Mouse (Mus musculus): ENCODE measurements around the gene Slc2a4. TPM values are rescaled to one million over a fixed set of nuclear protein-coding genes. Genes with fewer than 3 reads are reported as not detected.

The Slc2a4 gene
- polyA plus RNA-seq, 1 experiment from 2014 or later: 3.1 TPM

DNA sequence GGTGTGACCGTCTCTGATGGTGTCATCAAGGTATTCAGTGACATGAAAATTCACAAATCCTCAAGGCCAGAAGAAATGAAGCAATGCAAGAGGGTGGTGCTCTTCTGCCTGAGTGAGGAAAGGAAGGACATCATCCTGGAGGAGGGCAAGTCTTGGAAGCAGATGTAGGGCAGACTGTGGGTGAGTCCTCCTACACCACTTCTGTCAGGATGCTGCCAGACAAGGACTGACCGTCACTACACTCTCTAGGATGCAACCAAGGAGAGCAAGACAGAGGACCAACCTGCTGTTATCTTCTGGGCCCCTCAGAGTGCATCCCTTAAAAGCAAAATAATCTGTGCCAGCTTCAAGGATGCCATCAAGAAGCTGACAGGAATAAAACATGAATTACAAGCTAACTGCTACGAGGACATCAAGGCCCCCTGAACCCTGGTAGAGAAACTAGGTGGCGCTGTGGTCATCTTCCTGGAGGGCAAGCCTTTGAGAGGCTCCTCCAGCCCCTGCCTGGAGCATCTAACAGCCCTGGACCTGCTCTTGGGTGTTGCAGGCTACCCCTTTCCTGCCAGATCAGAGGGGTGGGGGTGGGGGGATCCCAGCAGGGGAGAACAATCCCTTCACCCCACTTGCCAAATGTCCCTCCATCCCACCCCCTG, 2.9 kb upstream of the Slc2a4 start:
- H3K27ac ChIP-seq (ENCODE audit: low read length): no peak overlapping the region
- H3K4me3 ChIP-seq (ENCODE audit: low read depth, low read length): no peak overlapping the region
- 44% methylated on average over 4 of the region's 4 CpGs for WGBS
- H3K36me3 ChIP-seq (ENCODE audit: control insufficient read depth, insufficient read depth, low read length): no peaks in the 10 kb centered on the region
- no peak overlapping the region for H3K4me2 ChIP-seq (ENCODE audit: low read length)
- H3K4me1 ChIP-seq (ENCODE audit: control insufficient read depth, insufficient read depth, low read length): peaks cover 2% of the 10 kb centered on the region; the same call in 1 of the 2 replicates
- no peak overlapping the region for H3K9ac ChIP-seq (ENCODE audit: low read depth, low read length)
- peaks cover 8% of the 10 kb centered on the region for H3K27me3 ChIP-seq (ENCODE audit: control insufficient read depth, insufficient read depth, low read depth, low read length)
- ATAC-seq: no peak
- H3K9me3 ChIP-seq (replicated peaks; ENCODE audit: control insufficient read depth, low read length, poor library complexity, severe bottlenecking): no peaks in the 10 kb centered on the region

DNA sequence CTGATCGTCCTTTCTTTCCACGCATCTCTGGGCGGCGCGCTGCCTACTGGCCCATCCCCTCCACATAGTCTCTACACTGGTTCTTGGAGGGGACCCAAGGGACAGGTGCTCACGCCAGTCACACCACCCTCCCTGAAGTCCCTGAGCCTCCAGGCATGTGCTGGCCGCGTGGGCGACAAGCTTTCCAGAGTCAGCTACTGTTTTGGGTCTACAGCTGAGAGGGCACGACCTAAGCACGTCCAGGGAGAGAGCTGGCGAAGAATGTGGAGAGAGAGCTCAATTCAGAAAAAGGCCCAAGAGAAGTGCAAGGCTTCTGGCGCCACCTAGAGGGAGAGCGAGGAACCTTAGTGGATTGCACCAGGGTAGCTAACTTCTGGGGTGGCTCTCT, 769 bp upstream of the Slc2a4 start:
- Histone ChIP-seq H3K4me1 (ENCODE audit: control insufficient read depth, insufficient read depth, low read length) (peaks cover 2% of the 10 kb centered on the region; the same call in 1 of the 2 replicates), H3K27me3 (ENCODE audit: control insufficient read depth, insufficient read depth, low read depth, low read length) (peaks cover 8% of the 10 kb centered on the region), H3K9me3 (replicated peaks; ENCODE audit: control insufficient read depth, low read length, poor library complexity, severe bottlenecking) (no peaks in the 10 kb centered on the region), H3K4me3 (ENCODE audit: low read depth, low read length) (peak overlapping the region; percentile 44), H3K27ac (ENCODE audit: low read length) (no peak overlapping the region), H3K4me2 (ENCODE audit: low read length) (peak overlapping the region; percentile 60), H3K9ac (ENCODE audit: low read depth, low read length) (peak overlapping the region; percentile 43; the same call in 1 of the 2 replicates), H3K36me3 (ENCODE audit: control insufficient read depth, insufficient read depth, low read length) (no peaks in the 10 kb centered on the region)
- peak; percentile 43; the same call in 1 of the 2 replicates for ATAC-seq
- 0% methylated on average over 14 of the region's 14 CpGs for WGBS

GRCm38 (mm10) chr11:69947337-69948065, 487 bp downstream of the Slc2a4 start:
- H3K36me3 ChIP-seq (ENCODE audit: control insufficient read depth, insufficient read depth, low read length): no peaks in the 10 kb centered on the region
- peak overlapping the region; percentile 48; the same call in 1 of the 2 replicates for H3K9ac ChIP-seq (ENCODE audit: low read depth, low read length)
- peak overlapping the region; percentile 44 for H3K4me3 ChIP-seq (ENCODE audit: low read depth, low read length)
- WGBS: 2% methylated on average over 29 of the region's 29 CpGs
- H3K4me1 ChIP-seq (ENCODE audit: control insufficient read depth, insufficient read depth, low read length): peaks cover 2% of the 10 kb centered on the region; the same call in 1 of the 2 replicates
- H3K27me3 ChIP-seq (ENCODE audit: control insufficient read depth, insufficient read depth, low read depth, low read length): peaks cover 8% of the 10 kb centered on the region
- ATAC-seq: peak; percentile 52; the same call in 1 of the 2 replicates
- no peaks in the 10 kb centered on the region for H3K9me3 ChIP-seq (replicated peaks; ENCODE audit: control insufficient read depth, low read length, poor library complexity, severe bottlenecking)
- no peak overlapping the region for H3K27ac ChIP-seq (ENCODE audit: low read length)
- H3K4me2 ChIP-seq (ENCODE audit: low read length): peak overlapping the region; percentile 60

DNA sequence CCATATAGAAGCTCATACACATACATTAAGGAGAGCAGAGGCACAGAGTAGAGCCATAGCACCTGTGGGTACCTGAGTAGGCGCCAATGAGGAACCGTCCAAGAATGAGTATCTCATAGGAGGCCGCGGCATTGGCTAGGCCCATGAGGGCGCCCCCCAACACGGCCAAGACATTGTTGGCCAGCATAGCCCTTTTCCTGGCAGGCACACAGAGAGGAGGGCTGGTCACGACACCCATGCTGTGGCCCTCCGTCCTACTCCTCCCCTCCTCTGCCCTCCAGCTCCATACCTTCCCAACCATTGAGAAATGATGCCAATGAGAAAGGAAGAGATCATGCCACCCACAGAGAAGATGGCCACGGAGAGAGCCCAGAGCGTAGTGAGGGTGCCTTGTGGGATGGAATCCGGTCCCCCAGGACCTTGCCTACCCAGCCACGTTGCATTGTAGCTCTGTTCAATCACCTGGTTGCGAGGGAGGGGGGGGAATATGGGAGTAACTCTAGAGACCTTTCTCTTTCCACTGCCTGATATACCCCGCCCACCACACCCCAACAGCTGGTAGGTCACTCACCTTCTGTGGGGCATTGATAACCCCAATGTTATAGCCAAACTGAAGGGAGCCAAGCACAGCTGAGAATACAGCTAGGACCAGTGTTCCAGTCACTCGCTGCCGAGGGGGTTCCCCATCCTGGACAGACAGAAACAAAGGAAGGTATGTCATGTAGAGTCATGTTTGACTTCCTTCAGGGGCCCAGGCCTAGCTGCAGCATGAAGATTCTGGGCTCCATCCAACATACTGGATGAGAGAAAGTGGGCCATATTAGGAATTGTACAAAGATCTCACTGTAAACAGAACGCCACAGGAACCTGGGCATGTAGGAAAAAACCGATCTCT, 1.7 kb downstream of the Slc2a4 start:
- Histone ChIP-seq H3K4me2 (ENCODE audit: low read length) (no peak overlapping the region), H3K9me3 (replicated peaks; ENCODE audit: control insufficient read depth, low read length, poor library complexity, severe bottlenecking) (no peaks in the 10 kb centered on the region), H3K4me3 (ENCODE audit: low read depth, low read length) (no peak overlapping the region), H3K27ac (ENCODE audit: low read length) (no peak overlapping the region), H3K9ac (ENCODE audit: low read depth, low read length) (no peak overlapping the region), H3K27me3 (ENCODE audit: control insufficient read depth, insufficient read depth, low read depth, low read length) (peaks cover 8% of the 10 kb centered on the region), H3K4me1 (ENCODE audit: control insufficient read depth, insufficient read depth, low read length) (peaks cover 2% of the 10 kb centered on the region; the same call in 1 of the 2 replicates), H3K36me3 (ENCODE audit: control insufficient read depth, insufficient read depth, low read length) (no peaks in the 10 kb centered on the region)
- ATAC-seq: no peak
- 92% methylated on average over 18 of the region's 18 CpGs for WGBS

DNA sequence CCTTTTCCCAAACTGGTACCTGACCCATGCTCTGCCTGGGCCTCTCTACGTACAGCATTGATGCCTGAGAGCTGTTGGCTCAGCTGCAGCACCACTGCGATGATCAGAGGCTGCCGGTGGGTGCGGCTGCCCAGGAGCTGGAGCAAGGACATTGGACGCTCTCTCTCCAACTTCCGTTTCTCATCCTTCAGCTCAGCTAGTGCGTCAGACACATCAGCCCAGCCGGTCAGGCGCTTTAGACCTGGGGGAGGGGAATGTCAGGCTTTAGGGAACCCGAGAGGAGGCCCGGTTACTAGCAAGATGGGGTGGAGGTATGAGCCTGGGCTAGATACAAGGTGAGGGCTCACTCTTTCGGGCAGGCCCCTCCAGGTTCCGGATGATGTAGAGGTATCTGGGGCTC, 2.8 kb downstream of the Slc2a4 start:
- Histone ChIP-seq H3K36me3 (ENCODE audit: control insufficient read depth, insufficient read depth, low read length) (no peaks in the 10 kb centered on the region), H3K27ac (ENCODE audit: low read length) (no peak overlapping the region), H3K27me3 (ENCODE audit: control insufficient read depth, insufficient read depth, low read depth, low read length) (peaks cover 8% of the 10 kb centered on the region), H3K4me3 (ENCODE audit: low read depth, low read length) (no peak overlapping the region), H3K9me3 (replicated peaks; ENCODE audit: control insufficient read depth, low read length, poor library complexity, severe bottlenecking) (no peaks in the 10 kb centered on the region), H3K4me1 (ENCODE audit: control insufficient read depth, insufficient read depth, low read length) (peaks cover 2% of the 10 kb centered on the region; the same call in 1 of the 2 replicates), H3K9ac (ENCODE audit: low read depth, low read length) (no peak overlapping the region), H3K4me2 (ENCODE audit: low read length) (no peak overlapping the region)
- no peak for ATAC-seq
- WGBS: 81% methylated on average over 13 of the region's 13 CpGs

DNA sequence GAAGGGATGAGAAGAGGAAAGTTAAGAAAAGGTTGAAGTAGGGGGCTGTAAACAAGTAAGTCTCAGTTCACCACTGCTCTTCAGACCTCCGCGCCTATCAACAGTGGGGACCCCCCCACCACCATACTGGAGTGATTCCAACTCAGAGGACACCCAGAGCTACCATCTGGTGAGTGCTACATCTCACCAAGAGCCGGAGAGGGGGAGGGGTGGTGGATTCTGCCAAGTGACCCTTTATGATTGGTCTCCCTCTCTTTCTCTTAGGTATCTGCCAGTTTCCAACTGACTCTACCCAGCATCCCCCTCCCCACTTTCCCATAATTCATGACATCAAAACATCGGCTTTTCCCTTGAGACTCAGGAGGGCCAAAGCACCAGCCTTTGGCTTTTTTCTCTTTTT, 7.0 kb downstream of the Slc2a4 start:
- Histone ChIP-seq H3K4me1 (ENCODE audit: control insufficient read depth, insufficient read depth, low read length) (0 out of 2 replicates have a peak, but pooled peaks cover 2% of the 10 kb centered on the region), H3K4me3 (ENCODE audit: low read depth, low read length) (no peak overlapping the region), H3K27ac (ENCODE audit: low read length) (no peak overlapping the region), H3K27me3 (ENCODE audit: control insufficient read depth, insufficient read depth, low read depth, low read length) (peaks cover 19% of the 10 kb centered on the region), H3K4me2 (ENCODE audit: low read length) (no peak overlapping the region), H3K36me3 (ENCODE audit: control insufficient read depth, insufficient read depth, low read length) (no peaks in the 10 kb centered on the region), H3K9me3 (replicated peaks; ENCODE audit: control insufficient read depth, low read length, poor library complexity, severe bottlenecking) (no peaks in the 10 kb centered on the region), H3K9ac (ENCODE audit: low read depth, low read length) (no peak overlapping the region)
- ATAC-seq: no peak
- 82% methylated on average over 4 of the region's 4 CpGs for WGBS

DNA sequence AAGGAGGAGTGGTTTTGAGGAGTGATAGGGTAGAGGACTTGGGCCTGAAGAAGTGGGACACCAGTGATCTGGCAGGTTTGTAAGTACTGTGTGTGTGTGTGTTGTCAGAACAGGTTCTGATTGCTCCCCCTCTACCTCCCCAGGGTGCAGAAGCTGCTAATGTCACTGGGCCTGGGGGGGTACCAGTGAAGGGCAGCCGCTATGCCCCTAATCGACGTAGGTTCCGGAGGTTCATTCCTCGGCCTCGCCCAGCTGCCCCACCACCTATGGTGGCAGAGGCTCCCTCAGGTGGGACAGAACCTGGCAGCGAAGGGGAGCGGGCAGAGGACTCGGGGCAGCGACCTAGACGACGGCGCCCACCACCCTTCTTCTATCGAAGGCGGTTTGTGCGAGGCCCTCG, 8.3 kb downstream of the Slc2a4 start:
- peaks cover 19% of the 10 kb centered on the region for H3K27me3 ChIP-seq (ENCODE audit: control insufficient read depth, insufficient read depth, low read depth, low read length)
- peaks cover 2% of the 10 kb centered on the region; the same call in 1 of the 2 replicates for H3K4me1 ChIP-seq (ENCODE audit: control insufficient read depth, insufficient read depth, low read length)
- H3K27ac ChIP-seq (ENCODE audit: low read length): no peak overlapping the region
- ATAC-seq: no peak
- no peak overlapping the region for H3K4me2 ChIP-seq (ENCODE audit: low read length)
- no peaks in the 10 kb centered on the region for H3K36me3 ChIP-seq (ENCODE audit: control insufficient read depth, insufficient read depth, low read length)
- no peak overlapping the region for H3K4me3 ChIP-seq (ENCODE audit: low read depth, low read length)
- no peaks in the 10 kb centered on the region for H3K9me3 ChIP-seq (replicated peaks; ENCODE audit: control insufficient read depth, low read length, poor library complexity, severe bottlenecking)
- no peak overlapping the region for H3K9ac ChIP-seq (ENCODE audit: low read depth, low read length)
- 93% methylated on average over 17 of the region's 17 CpGs for WGBS

DNA sequence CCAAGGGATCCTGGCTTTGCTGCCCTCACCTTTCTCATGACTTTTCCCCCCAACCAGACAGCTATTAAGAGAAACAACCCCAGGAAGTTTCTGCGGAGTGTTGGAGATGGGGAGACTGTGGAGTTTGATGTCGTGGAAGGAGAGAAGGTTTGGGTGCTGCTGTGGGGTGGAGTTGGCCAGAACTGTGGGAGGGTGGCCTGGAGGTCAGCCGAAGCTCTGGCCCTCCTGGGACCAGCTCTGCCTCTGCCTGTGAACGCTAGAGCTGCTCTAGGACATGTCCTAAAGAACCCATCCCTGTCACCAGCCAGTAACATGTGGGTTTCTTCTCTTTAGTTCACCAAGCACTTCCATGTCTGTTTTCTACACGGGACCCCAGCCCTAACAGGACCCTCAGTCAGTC, 8.8 kb downstream of the Slc2a4 start:
- Histone ChIP-seq H3K36me3 (ENCODE audit: control insufficient read depth, insufficient read depth, low read length) (no peaks in the 10 kb centered on the region), H3K4me1 (ENCODE audit: control insufficient read depth, insufficient read depth, low read length) (peaks cover 4% of the 10 kb centered on the region; the same call in 1 of the 2 replicates), H3K27me3 (ENCODE audit: control insufficient read depth, insufficient read depth, low read depth, low read length) (peaks cover 19% of the 10 kb centered on the region), H3K9me3 (replicated peaks; ENCODE audit: control insufficient read depth, low read length, poor library complexity, severe bottlenecking) (no peaks in the 10 kb centered on the region), H3K4me2 (ENCODE audit: low read length) (no peak overlapping the region), H3K27ac (ENCODE audit: low read length) (no peak overlapping the region), H3K4me3 (ENCODE audit: low read depth, low read length) (no peak overlapping the region), H3K9ac (ENCODE audit: low read depth, low read length) (no peak overlapping the region)
- 75% methylated on average over 5 of the region's 5 CpGs for WGBS
- ATAC-seq: no peak
